Mouse (Mus musculus) midbrain, embryonic 12.5 days (tissue): ENCODE data around the gene Rpl39l. TPM values are rescaled to one million over a fixed set of nuclear protein-coding genes. Genes with fewer than 3 reads are reported as not detected.
A peak's percentile ranks its signal among the peaks of the same experiment; 100 is the strongest.
"Not testable (repeated sequence)": the region's sequence is repeated elsewhere in the genome, so short reads cannot be mapped to it uniquely, and the experiment has no call there.

Experiments used
- ATAC-seq: fragments of 200-750 bp; cut with Nextera tagmentation; 2 replicates; pipeline ENCODE4 v1.8.0; 2017; ENCODE audit warnings: low read depth, moderate TSS enrichment, moderate library complexity; ENCODE audit not compliant: low FRiP score
- H3K27ac ChIP-seq: fragments of 300-500 bp; sonication (generic); replicated peaks from 2 replicates; pipeline ENCODE4 v1.5.1; 2016; ENCODE audit warnings: mild to moderate bottlenecking
- H3K27me3 ChIP-seq: fragments of 300-500 bp; sonication (generic); 2 replicates; pipeline ENCODE4 v1.6.1; 2016; ENCODE audit warnings: mild to moderate bottlenecking
- H3K36me3 ChIP-seq: fragments of 300-500 bp; sonication (generic); 2 replicates; pipeline ENCODE4 v1.6.1; 2016
- H3K4me1 ChIP-seq: fragments of 300-500 bp; sonication (generic); 2 replicates; pipeline ENCODE4 v1.6.1; 2016
- H3K4me2 ChIP-seq: fragments of 300-500 bp; sonication (generic); replicated peaks from 2 replicates; pipeline ENCODE4 v1.6.1; 2016; ENCODE audit warnings: mild to moderate bottlenecking, moderate library complexity
- H3K4me3 ChIP-seq: fragments of 300-500 bp; sonication (generic); 2 replicates; pipeline ENCODE4 v1.5.1; 2016; ENCODE audit warnings: mild to moderate bottlenecking
- H3K9ac ChIP-seq: fragments of 300-500 bp; sonication (generic); replicated peaks from 2 replicates; pipeline ENCODE4 v1.6.1; 2016; ENCODE audit warnings: mild to moderate bottlenecking, moderate library complexity
- H3K9me3 ChIP-seq: fragments of 300-500 bp; sonication (generic); 2 replicates; pipeline ENCODE4 v1.6.1; 2016; ENCODE audit warnings: mild to moderate bottlenecking
- WGBS: fragments of 180-500 bp; shearing (Covaris S2); methylation state at CpG from one replicate; pipeline ENCODE4 v1.1.7; 2016; 5-methylcytosine and 5-hydroxymethylcytosine counted together
- polyA plus RNA-seq: library from polyadenylated mRNA; unstranded; fragments of >200 nt; fragmentation: Nextera tagmentation; extraction: Ambion mirVana; gene quantifications from 2 replicates; pipeline ENCODE4 v1.2.1, GENCODE M21; 2016

Gene Rpl39l
- 0.30 and 0.46 TPM in 2 replicates for polyA plus RNA-seq

DNA sequence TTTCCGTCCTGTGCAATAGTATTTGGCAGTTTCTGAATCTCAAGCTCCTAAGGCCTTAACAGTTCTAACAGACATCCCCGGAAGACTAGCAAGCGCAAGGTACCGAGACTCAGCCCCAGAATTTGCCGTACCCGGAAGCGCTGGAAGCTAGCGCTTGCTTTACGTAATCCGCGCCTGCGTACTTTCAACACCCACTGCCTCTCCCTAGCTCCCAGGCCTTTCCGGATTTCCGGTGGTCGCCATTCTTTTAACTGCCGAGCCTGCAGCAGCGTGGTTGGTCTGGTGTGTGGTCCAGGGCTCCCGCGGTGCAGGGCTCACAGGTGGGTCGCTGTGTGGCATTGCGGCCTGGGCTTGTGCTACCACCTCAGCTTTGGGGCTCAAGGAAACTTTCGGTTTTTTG is at the start of gene Rpl39l:
Rpl39l (plus strand) TSS at position 222 of the 400 bp plus-strand sequence.
- Histone ChIP-seq H3K4me2 (no peak within 1 kb of the TSS), H3K27me3 (no peaks in the 10 kb centered on the region), H3K4me1 (no peaks in the 10 kb centered on the region), H3K36me3 (no peaks in the 10 kb centered on the region), H3K9ac (no peak within 1 kb of the TSS), H3K27ac (no peak within 1 kb of the TSS), H3K9me3 (no peaks in the 10 kb centered on the region), H3K4me3 (no peak within 1 kb of the TSS)
- no peak for ATAC-seq
- WGBS: 86% methylated on average over 22 of the region's 22 CpGs

DNA sequence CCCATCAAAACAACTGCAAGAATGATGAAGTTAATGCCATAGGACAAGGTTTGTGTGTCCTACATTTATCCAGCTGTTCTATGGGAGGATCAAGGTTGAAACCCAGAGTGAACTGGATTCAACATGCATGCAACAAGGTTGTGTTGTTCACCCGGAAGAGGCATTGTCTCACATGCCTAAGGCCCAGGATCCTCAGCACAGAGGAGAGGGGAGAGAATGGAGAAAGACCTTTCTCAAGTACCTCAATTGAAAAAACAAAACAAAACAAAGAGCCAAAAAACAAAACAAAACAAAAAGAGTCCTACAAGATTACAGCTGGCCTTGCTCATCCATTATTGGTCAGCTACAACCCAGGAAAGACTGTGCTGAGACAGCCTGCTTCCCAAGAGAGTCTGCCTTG is 42.4 kb upstream of the Rpl39l start:
- no peak overlapping the region for H3K9ac ChIP-seq
- H3K4me1 ChIP-seq: no peaks in the 10 kb centered on the region
- H3K27ac ChIP-seq: no peak overlapping the region
- no peak overlapping the region for H3K4me3 ChIP-seq
- no peaks in the 10 kb centered on the region for H3K36me3 ChIP-seq
- H3K4me2 ChIP-seq: no peak overlapping the region
- peaks cover 5% of the 10 kb centered on the region; the same call in 1 of the 2 replicates for H3K9me3 ChIP-seq
- H3K27me3 ChIP-seq: no peaks in the 10 kb centered on the region
- WGBS: 78% methylated on average over 1 of the region's 1 CpGs
- ATAC-seq: no peak

DNA sequence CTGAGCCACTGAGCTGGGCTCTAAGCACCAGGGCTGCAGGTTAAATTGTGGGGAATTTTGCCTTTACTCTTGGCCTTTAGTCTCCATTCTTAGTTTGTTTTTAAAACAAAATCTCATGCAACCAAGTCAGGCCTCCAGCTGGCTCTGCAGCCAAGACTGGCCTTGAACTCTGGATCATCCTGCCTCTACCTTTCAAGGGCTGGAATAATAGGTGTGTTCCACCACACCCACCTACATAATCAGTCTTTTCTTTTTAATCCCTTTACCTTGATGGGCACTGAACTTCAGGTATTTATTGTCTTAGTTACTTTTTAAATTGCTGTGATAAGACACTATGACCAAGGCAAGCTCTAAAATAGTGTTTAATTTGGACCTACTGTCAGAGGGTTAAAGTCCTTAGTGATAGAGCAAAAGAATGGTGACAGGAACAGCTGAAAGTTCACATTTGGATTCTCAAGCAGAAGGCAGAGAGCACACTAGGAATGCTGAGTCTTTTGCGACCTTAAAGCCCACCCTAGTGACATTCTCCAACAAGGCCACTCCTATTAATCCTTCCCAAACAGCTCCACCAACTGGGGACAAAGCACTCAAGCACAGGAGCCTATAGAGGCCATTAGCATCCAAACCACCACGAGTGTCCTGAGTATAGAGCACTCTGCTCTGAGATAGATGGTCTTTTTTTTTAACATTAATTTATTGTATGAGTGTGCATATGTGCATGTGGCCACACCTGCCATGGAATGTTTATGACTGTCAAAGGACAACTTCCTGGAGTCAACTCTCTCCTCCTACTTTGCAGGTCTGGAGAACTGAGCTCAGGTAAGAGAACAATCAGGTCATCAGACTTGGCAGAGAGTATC is 40.7 kb upstream of the Rpl39l start:
- Histone ChIP-seq H3K9ac (no peak overlapping the region), H3K9me3 (0 out of 2 replicates have a peak, but pooled peaks cover 5% of the 10 kb centered on the region), H3K4me3 (no peak overlapping the region), H3K36me3 (no peaks in the 10 kb centered on the region), H3K27me3 (no peaks in the 10 kb centered on the region), H3K27ac (no peak overlapping the region), H3K4me1 (no peaks in the 10 kb centered on the region), H3K4me2 (no peak overlapping the region)
- 78% methylated on average over 2 of the region's 2 CpGs for WGBS
- no peak for ATAC-seq

DNA sequence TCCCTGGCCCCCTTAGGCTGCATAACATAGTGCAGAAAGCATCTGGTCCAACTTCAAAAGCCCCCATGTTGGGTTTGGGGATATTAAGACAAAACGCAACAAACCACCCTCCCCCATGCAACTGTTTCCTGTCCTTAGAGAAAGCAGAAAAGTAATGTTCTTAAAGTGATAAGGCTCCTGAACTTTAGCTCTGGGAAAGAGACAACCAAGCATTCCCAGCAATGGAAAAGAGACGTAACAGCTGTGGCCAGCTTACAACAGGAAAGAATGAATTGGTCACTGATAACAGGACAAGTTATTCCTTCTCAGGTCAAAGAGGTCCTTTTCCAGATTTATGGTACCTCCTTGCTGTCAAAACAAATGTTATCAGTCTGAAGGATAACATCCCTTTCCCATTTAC is 26.9 kb upstream of the Rpl39l start:
- no peaks in the 10 kb centered on the region for H3K4me1 ChIP-seq
- no peaks in the 10 kb centered on the region for H3K36me3 ChIP-seq
- ATAC-seq: no peak
- H3K27ac ChIP-seq: no peak overlapping the region
- H3K4me2 ChIP-seq: no peak overlapping the region
- WGBS: 84% methylated on average over 2 of the region's 2 CpGs
- H3K27me3 ChIP-seq: no peaks in the 10 kb centered on the region
- no peak overlapping the region for H3K9ac ChIP-seq
- H3K9me3 ChIP-seq: no peaks in the 10 kb centered on the region
- H3K4me3 ChIP-seq: no peak overlapping the region

DNA sequence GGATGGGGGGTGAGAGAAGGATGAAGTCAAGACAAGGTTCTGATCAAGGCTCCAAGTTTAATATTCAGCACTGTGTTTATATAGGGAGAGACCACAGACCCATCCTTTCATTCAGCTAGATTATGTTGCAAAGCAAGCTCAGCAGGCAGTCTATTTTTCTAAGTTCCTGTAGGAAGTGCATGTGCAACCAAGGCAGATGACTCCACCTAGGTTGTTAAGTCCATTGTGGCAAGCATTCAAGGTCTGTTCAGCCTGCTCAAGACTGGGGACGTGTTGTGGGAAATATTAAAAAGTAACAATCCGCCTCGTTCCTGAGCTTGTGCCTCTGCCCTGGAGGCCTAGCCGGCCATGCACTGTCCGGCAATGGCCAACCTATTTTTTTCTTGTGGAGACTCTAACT is 22.6 kb upstream of the Rpl39l start:
- no peak overlapping the region for H3K4me3 ChIP-seq
- H3K9me3 ChIP-seq: no peaks in the 10 kb centered on the region
- H3K9ac ChIP-seq: no peak overlapping the region
- ATAC-seq: no peak
- no peak overlapping the region for H3K27ac ChIP-seq
- H3K4me1 ChIP-seq: no peaks in the 10 kb centered on the region
- H3K4me2 ChIP-seq: no peak overlapping the region
- H3K27me3 ChIP-seq: no peaks in the 10 kb centered on the region
- 94% methylated on average over 5 of the region's 5 CpGs for WGBS
- no peaks in the 10 kb centered on the region for H3K36me3 ChIP-seq

DNA sequence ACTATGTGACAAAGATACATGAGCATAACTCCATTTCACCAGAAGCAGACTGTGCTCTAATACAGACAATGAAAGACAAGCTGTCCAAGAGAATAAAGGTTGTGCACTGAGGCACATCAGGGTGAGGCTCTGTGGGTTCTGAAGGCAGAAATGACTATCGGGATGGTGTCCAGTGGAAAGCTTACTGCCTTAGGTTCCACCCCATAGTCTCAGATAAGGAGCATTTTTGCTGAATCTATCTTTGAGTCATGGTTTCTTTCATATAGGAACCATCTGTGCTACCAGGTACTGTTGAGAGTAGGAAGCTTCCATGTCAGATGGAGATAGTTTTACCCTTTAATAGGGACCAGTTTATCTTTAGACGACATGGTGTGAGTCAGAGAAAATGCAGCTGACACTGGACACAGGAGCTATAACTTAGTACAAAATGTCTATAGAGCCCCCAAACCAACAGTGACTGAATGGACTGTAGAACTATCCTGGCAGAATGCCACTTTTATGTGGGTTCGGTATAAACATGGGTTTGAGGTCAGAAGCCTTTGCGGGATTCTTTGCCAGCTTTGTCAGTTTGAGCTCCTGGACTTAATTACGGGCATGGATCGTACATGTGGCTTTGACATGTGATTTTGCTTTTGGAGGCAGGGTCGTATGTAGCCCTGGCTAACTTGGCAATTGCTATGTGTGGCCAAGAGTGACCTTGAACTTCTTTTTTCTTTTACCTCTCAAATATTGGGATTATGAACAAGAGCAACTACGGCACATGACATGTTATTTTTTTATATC is 712 bp upstream of the Rpl39l start:
- H3K27ac ChIP-seq: no peak overlapping the region
- no peak for ATAC-seq
- H3K9ac ChIP-seq: no peak overlapping the region
- no peak overlapping the region for H3K4me3 ChIP-seq
- H3K4me2 ChIP-seq: no peak overlapping the region
- 91% methylated on average over 8 of the region's 8 CpGs for WGBS
- no peaks in the 10 kb centered on the region for H3K36me3 ChIP-seq
- H3K9me3 ChIP-seq: no peaks in the 10 kb centered on the region
- H3K4me1 ChIP-seq: no peaks in the 10 kb centered on the region
- H3K27me3 ChIP-seq: no peaks in the 10 kb centered on the region

DNA sequence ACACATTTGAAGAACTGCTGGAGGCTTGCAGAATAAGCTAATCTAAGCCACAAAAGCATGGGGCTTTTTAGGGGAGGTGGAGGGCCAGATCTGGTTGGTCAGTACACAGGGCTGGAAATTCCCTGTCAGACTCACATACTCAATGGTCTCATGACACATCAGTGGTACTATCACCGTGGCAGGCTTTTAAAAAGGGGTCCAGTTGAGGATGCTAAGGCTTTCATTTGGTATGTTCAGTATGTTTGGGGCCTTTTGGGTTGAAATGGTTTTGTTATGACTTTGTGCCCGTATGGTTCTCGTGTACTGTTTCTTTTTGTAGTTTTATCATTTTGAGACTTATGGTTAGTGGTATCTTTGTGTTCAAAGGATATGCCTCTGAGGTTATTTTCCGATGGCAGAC is 1.2 kb downstream of the Rpl39l start:
- no peaks in the 10 kb centered on the region for H3K27me3 ChIP-seq

DNA sequence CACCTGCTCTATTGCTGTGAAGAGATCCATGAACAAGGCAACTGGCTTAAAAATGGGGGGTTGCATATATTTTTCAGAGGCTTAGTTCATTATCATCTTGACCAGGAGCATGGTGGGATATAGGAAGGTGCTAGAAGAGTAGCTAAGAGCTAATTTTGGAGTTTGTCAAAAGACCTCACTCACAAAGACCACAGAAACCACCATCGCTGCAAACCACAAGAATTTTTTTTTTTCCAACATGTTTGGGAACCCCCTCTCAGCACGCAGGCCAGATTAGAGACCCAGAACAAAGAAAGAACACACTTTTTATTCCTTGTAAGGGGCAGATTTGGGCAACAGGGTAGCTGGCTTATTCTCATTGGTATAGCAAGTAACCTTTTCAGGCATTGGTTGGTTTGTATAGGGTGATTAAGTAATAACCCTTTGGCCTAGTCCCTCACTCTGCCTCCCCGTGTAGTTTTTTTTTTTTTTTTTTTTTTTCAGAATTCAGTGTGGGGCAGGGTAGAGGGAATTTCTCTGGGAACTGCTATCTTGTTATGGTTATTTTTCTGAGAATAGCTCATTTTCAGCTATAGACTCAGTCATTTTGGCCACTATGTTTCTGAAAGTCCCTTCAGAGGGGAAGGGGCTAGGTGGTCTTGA is 2.3 kb downstream of the Rpl39l start:
- Histone ChIP-seq H3K4me1 (no peaks in the 10 kb centered on the region), H3K27ac (no peak overlapping the region), H3K27me3 (no peaks in the 10 kb centered on the region), H3K4me2 (no peak overlapping the region), H3K4me3 (no peak overlapping the region), H3K9me3 (peaks cover 5% of the 10 kb centered on the region; the same call in 1 of the 2 replicates), H3K9ac (no peak overlapping the region), H3K36me3 (no peaks in the 10 kb centered on the region)
- 92% methylated on average over 3 of the region's 3 CpGs for WGBS
- ATAC-seq: no peak

More for the DNA sequence above, 1.2 kb downstream of the Rpl39l start:
- no peaks in the 10 kb centered on the region for H3K9me3 ChIP-seq
- no peak overlapping the region for H3K4me2 ChIP-seq
- H3K36me3 ChIP-seq: no peaks in the 10 kb centered on the region
- WGBS: 90% methylated on average over 4 of the region's 4 CpGs
- H3K27ac ChIP-seq: no peak overlapping the region
- no peak overlapping the region for H3K4me3 ChIP-seq
- no peak overlapping the region for H3K9ac ChIP-seq
- no peaks in the 10 kb centered on the region for H3K4me1 ChIP-seq
- no peak for ATAC-seq

DNA sequence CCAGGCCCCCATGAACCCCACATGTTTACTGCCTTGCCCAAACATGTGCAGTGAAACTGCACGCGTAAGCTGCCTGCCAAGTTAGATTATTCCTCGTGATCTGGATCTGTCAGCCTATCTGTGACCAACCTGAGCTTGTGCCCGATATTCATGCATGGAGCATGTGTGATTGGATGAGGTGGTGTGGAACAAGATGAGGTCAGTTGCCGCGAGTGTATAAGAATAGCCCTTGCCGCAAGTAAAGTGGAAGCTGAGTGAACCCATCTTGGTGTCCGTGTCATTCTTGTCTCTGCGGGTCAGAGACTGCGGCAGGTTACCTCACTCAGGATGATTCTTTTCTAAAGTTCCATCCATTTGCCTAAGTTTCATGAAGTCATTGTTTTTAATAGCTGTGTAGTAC is 17.4 kb downstream of the Rpl39l start:
- H3K27ac ChIP-seq, H3K36me3 ChIP-seq, H3K9ac ChIP-seq, H3K4me3 ChIP-seq, ATAC-seq, H3K4me1 ChIP-seq, H3K4me2 ChIP-seq, H3K27me3 ChIP-seq: not testable (repeated sequence)
- 97% methylated on average over 10 of the region's 10 CpGs for WGBS
- H3K9me3 ChIP-seq: peaks cover 50% of the 10 kb centered on the region

DNA sequence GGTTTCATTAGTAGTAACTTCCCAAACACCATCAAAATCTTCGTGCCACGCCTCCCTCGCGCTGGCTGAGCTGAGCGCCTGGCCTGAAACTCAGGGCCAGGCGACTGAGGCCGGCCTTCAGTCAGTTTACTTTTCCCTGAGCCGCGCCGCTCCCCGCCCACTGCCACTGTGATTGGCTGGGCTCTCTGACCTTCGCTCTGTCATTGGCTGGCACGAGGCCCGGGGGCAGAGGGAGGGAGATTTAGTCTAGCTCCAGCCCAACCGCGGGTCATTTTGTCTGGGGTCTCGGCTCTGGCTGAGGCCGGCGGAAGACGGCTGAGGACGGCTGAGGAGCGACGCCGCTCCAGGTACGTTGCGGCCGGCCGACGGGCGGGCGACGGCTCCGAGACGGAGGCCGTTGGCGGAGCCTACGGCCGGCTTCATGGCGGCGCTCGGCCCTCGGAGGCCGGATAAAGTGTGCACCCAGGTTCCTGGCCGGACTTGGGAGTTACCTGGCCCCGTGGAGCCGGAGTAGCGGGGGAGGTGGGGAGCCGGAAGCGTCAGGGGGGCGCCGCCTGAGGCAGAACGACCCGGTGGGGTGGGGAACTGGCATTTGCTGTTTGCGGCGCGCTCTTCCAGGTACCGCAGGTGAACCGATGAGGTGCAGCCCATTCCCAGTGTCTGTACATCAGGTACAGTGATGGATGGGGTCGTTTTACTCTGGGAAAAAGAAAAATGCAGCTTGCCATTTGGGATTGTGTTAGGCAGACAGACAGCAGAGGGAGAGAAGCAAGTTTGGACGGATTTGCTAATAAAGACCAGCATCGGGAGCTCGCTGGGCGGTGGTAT is 22.9 kb downstream of the Rpl39l start, which contains the start of gene Atf7ip2:
Atf7ip2 (plus strand) TSS at position 34 of the 828 bp plus-strand sequence.
- under 1% methylated on average over 63 of the region's 63 CpGs for WGBS
- peak; percentile 100 for ATAC-seq
- Histone ChIP-seq H3K4me3 (peak within 1 kb of the TSS; percentile 56), H3K4me2 (peak within 1 kb of the TSS; percentile 99), H3K36me3 (no peaks in the 10 kb centered on the region), H3K4me1 (peaks cover 7% of the 10 kb centered on the region), H3K9me3 (peaks cover 3% of the 10 kb centered on the region; the same call in 1 of the 2 replicates), H3K27me3 (peaks cover 9% of the 10 kb centered on the region), H3K27ac (no peak within 1 kb of the TSS), H3K9ac (peak within 1 kb of the TSS; percentile 63)

DNA sequence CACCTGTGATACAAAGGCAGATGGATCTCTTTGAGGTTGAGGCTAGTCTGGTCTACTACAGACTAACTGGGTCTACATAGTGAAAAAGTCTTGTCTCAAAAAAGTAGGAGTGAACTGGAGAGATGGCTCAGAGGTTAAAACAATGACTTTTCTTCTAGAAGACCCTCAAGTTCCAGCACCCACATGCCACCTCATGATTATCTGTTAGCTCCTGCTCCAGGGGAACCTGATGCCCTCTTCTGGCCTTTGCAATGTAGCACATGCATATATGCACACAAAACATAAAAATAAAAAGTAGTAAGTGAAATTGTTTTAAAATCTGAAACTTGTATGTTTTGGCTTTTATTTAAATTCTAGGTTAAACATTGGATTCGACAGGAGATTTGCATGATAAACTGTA is 38.8 kb downstream of the Rpl39l start:
- no peaks in the 10 kb centered on the region for H3K4me1 ChIP-seq
- H3K27ac ChIP-seq: no peak overlapping the region
- H3K4me3 ChIP-seq: no peak overlapping the region
- WGBS: 84% methylated on average over 1 of the region's 1 CpGs
- no peaks in the 10 kb centered on the region for H3K27me3 ChIP-seq
- no peak overlapping the region for H3K9ac ChIP-seq
- H3K4me2 ChIP-seq: no peak overlapping the region
- H3K36me3 ChIP-seq: no peaks in the 10 kb centered on the region
- no peaks in the 10 kb centered on the region for H3K9me3 ChIP-seq
- ATAC-seq: no peak
